Mouse (Mus musculus): ENCODE measurements around the gene Emc7.

The Emc7 gene

DNA sequence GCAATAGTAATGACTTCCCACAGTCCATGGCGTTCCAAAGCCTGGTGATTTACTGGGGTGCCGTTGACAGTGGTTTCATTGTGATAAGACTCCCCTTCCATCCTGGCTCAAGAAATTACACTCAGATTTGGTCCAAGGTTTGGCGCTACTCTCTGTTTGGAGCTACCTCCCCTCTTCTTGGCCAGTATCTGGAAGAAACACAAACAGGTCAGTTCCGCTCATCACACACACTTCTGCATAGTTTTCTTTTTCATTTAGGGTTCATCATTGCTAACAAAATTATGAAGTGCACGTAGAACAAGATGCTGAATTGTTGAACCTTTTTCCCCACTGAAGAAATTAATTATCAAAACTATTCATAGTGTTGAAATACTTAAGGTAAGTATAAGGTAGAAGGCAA lies 25.9 kb downstream of the Emc7 start, which contains the start of gene Chrm5:
Gene Chrm5 (minus strand): TSS at position 101 of the 400 bp plus-strand sequence.
- DNase-seq: no peak

DNA sequence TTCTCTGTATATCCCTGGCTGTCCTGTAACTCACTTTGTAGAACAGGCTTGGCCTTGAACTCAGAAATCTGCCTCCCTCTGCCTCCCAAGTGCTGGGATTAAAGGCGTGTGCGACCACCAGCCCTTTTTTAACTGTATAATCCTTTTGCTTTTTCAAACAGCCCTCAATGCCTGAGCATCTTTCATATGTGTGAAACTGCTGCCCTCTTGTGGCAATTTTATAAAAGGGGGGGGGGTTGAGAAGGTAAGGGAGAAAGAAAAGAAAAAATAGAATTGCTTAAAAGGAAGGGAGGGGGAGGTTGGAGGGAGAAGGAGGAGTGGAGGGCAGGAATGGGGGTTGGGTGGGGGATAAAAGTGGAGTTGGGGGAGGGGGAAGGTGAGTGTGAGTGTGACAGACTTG lies 26.8 kb downstream of the Emc7 start:
- no peak for DNase-seq

DNA sequence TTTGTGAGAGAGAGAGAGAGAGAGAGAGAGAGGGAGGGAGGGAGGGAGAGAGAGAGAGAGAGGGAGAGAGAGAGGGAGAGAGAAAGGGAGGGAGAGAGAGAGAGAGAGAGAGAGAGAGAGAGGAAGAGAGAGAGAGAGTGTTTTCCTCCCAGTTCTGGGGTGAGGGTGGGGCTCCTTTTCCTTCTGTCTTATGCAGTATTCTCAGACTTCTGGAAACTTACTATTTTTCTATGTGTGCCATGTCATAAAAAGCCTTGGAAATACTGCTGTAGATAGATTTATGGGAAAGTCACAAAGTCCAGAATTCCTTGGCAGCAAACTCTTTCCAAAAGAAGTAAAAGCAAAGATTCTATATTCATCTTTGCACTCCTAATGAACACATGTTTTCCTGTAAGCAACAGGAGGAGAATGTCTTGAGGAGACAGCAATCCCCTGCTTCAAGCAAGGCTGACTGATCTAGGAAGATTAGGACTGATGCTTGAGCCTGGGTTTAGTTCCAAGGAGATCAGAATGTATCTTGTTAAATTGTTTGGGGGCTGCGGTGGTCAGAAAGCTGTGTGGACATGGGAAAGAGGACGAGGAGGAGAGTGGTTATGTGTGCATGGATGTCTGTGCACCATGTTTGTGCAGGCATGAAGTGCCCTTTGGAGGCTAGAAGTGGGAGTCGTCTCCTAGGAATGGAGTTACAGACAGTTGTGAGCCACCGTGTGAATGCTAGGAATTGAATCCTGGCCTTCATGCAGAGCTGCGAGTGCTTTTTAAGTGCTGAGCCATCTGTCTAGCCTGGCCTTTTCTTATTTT lies 27.9 kb downstream of the Emc7 start:
- DNase-seq: no peak

DNA sequence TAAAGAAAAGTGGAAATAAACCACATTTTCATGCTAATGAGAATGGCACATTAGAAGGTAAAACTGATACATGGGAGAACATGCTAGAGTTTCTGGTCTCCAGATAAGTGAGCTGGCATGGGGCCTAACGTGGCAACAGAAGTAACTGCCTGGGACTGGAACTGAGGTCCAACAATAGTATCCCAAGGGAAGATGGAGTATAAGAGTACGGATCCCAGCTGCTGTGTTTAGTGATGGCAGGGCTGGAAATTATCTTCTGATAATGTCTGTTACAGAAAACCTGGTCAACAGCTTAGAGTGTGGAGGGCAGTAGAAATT lies 28.5 kb downstream of the Emc7 start:
- no peak for DNase-seq

DNA sequence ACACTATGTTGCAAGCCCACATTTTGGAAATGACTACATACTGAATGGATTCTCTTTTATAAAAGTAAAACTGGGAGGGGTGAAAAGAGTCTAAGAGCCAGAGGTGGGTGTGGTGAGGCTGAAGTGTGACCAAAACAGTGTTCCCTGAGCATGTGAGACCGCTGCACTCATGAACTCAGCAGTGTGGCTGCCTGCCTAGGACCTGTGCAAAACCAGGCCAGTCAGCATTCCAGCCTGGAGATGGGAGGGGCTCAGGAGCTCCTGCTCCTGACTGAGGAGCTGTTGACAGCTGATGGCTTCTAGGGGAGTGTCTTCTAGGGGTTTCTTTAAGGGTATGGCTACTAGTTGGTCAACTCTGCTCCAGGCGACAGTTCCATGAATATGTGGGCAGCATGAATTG lies 30.1 kb downstream of the Emc7 start:
- DNase-seq: no peak

DNA sequence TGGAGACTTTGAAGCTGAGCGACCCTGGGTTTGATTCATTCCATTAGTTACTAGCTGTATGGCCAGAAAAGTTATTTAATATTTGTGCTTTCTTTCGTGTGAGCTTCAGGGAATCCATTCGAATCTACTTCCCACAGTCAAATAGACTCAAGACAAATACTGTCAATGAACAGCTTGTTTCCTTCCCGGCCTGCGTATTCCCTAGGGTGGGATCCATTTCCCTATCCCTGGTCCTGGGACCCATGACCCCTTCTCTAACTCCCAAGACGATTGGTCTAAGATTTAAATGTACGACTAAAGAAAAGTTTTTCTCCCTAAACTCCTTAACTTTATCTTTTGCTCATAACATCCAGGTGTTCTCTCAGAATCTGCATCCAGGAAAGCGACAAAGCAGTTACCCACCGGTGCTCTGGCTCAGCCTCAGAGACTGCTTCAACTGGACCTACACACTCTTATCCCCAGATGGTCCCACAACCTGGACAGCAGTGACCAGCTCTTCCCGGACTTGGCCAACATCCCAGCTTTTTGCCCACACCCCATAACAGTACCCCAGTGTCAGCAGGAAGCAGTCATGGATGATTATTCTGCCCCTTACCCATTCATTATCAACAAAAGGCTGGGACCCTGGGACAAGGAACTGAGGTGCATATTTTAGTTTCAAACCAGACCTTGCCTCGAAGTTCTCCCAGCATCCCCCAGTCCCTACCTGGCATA lies 35.8 kb downstream of the Emc7 start:
- peak; percentile 17 for DNase-seq

DNA sequence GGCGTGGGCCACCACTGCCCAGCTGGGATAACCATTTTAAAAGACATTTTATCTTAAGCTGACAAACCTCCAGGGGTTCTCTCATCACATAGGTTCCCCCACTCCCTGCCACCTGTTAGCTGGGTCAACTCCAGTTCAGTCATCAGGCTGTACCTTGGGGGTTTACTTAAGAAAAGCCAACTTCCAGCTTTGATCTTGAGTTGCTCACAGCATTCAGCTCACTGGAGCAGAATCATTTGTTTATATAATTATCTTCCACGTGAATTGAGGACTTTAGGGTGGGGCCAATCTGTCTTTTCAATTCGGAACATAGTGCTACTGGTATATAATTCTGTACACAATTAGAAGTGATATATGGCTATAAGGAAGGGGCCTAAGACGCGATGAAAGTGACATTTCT lies 36.8 kb downstream of the Emc7 start:
- peak; percentile 26 for DNase-seq

DNA sequence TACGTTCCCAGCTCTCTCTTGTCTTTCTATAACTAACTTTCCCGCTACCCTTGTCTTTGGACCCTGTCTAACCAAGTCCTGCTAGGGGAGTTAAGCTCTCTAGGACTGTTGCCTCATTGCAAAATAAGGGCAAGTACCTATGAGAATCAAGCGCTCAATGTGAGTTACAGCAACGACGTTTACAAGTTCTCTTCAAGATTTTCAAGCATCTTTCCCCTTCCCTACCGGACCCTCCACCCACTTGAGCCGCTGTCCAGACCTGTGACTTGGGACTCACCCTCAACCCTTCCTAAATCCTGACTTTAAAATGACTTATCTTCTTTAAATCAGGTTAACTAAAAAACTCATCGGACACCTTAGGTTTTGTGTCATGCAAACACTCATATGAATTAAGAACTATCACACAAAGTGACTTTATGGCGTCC lies 37.6 kb downstream of the Emc7 start:
- no peak for DNase-seq

DNA sequence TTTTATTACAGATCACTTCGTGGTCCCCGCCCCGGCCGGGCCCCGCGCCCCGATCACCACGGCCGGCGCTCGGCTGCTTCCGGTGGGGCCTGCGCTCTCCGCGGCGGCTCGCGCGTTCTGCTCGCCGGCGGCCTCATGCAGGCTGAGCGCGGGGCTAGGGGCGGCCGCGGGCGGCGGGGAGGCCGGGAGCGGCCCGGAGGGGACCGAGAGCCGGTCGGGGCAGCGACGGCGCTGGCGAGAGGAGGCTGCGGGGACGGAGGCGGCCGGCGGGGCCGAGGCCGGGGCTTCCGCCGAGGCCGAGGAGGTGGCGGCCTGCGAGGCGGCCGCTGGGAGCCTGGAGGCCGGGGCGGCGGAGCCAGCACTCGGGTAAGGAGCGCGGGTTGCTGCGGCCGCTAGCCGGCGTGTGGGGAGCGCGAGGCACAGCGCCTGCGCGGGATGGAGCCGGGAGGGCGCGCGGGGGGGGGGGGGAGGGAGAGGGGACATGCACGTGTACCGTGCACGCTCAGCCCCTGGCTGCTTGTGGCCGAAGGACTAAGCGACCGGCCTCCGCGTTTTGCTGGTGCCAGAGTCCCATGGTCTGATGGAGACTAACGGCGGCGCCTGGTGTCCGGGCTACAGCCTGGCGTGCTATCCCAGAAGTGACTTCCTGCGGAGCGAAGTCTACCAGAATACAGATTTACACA lies 38.2 kb downstream of the Emc7 start, which contains the start of gene Aven:
Gene Aven (plus strand): TSS at position 109 of the 683 bp plus-strand sequence.
- peak; percentile 90 for DNase-seq

DNA sequence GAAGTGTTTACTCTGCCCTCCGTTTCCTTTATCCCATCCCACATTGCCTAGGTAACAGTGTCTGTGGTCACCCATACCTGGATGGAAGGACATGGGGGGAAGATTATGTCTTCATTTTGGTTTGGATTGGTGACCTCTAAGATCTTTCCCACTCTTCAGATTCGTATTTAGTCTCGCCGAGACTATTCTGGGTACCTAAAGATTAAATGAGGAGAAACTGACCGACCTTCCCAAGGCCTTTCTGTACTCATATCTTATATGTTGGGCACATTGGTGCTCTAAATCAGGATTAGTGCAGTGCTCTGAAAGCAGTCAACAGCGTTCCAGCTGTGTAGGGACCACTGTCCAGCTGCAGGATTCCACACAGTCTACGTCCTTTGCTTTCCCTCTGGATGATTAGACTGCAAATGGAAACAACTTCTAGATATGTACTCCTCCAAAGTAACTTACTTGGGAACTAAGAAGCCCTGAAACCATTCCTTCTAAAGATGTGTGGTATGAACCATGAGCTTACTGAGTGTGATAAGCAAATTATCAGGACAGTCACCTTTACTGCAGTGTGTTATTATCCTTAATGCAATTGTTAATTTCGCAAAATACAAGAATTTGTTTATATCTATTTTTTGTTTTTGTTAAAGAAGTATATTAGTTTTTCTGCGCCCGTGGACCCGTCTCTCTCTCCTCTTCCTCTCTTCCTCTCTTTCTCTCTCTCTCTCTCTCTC lies 38.9 kb downstream of the Emc7 start:
- DNase-seq: no peak

DNA sequence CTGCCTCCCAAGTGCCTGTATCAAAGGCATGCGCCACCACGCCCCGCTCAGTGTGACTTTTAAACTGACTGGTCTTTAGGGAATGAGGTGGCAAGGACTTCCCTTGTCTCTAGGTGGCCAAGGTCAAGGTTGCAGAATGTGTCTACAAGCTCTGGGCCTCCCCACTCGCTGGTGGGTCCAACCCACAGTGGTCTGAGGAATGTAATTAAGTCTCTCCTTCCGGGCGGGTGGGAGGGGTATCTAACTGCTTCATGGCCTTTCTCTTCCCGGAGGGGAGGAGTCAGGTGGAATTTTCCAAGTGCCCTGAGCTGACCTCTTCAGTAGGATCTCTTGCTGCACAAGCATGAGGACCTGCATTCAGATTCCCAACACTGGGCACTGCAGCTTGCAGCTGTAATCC lies 43.1 kb downstream of the Emc7 start:
- no peak for DNase-seq

DNA sequence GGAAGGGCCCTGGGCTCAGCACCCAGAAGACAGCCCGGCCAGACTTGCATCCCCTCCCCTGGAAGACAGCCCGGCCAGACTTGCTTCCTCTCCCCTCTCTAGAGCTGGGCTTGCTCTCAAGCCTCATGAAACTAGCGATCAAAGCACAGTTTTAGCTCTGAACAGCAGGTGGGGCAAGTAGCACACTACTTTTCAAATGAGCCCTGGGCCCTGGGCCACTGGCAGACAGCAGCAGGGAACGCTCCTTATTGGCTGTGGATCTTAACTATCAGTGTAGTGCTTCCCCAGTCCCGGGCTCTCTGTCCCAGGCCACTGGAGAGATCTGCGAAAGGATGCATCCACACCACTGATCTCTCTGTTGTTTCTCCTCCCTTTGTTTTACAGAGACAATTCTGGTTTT lies 46.4 kb downstream of the Emc7 start:
- peak; percentile 50 for DNase-seq

DNA sequence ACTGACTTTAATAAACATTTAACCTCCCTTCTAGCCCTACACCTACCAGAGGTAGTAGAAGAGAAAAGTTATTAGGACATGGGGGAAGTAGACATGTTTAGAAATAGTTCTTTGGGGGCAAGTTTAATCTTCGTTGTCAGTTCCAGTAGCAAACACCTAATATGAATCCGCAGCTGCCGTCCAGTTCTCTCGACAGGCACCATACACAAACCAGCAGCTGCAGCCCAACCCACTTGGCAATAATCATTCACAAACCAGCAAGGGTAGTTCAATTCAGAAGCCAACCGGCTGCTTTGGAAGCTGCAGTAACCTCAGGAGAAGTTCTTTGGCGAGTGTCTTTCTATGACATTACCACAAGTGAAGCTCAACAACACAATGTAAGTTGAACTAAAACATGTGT lies 49.2 kb downstream of the Emc7 start:
- DNase-seq: no peak

DNA sequence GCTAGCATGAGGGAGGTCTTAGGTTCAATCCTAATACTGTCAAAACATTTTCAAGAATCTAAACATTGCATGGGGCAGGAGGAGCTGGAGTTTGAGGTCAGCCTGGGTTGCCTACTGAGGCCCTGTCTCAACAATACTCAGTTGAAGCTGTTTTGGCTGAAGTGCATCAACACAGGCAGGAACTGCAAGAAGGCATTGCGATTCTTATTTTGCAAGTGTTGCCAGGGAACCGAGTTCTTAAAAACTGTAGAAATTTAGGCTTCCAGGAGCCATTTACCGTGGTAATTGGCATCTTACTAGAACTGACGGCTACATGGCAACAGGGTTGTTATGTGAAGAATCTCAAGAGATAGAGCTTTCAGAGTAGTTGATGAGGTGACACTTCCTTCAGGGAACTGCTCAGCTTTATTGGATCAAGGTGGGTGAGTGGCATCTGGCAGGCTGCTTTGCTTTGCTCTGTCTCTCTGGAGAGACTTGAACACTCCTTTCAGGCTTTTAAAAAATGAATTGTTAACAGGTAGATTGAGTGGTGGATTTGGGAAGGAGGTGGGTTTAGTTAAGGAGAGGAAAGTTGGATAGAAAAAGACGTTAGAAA lies 52.1 kb downstream of the Emc7 start:
- no peak for DNase-seq

DNA sequence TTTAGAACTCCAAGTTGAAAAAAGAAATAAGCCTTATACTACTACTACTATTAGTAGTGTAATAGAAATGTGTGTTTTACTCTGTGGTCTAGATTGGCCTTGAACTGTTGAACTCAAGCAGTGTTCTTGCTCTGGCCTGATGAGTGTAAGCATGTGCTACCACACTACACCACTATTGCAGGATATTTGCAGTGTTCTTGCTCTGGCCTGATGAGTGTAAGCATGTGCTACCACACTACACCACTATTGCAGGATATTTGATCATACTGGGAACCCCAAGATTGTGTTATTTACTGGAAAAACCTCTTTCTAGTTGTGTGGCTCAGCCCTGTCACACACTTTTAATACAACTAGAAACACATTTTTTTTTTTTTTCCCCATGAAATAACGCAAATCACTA lies 52.6 kb downstream of the Emc7 start:
- no peak for DNase-seq

DNA sequence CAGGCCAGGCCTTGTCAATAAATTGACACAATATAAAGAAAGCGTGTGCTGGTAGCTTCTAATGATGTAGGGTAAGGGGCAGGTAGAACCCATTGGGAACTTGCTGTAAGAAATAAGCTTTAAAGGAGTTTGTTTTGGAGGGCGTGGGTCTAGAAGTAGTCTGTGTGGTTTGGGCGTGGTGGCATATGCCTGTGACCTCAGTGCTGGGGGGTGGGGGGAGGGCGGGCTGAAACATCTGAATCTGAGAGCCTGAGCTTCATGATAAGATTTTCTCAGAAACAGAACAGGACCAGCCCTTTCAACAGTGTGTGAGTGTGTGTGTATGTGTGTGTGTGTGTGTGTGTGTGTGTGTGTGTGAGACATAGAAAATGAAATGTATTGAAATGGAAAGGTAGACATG lies 55.3 kb downstream of the Emc7 start:
- DNase-seq: no peak

DNA sequence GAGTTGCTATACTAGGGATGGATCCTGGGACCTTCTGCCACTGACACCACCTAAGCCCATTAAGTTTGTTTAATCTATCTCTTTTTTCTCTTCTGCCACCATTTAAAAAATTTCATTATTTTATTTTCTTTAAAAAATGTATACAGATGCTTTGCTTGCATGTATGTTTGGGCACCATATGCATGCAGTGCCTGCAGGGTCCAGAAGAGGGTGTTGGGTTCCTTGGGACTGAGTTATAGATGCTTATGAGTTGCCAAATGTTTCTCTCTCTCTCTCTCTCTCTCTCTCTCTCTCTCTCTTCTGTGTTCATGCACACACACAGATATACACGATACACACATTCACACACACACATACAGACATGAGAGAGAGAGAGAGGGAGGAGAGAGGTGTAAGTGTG lies 58.2 kb downstream of the Emc7 start:
- no peak for DNase-seq

DNA sequence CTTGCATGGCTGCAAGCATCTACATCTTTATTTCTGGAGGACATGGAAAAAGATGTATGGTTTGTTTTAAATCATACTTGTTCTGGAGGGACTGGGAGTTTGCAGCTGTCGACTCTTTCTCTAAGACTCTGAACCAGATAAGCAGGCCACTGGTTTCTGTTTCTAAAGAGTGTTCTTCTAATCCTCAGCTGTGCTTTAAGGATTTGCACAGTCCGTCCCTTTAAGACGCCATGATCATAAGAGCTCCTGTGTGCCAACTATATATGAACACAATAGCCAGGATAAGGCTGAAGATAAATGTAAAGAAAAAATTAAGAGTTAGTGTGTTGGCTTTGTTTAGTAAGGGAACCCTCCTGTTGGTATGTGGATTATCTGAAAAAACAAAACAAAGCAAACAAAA lies 61.9 kb downstream of the Emc7 start:
- no peak for DNase-seq

DNA sequence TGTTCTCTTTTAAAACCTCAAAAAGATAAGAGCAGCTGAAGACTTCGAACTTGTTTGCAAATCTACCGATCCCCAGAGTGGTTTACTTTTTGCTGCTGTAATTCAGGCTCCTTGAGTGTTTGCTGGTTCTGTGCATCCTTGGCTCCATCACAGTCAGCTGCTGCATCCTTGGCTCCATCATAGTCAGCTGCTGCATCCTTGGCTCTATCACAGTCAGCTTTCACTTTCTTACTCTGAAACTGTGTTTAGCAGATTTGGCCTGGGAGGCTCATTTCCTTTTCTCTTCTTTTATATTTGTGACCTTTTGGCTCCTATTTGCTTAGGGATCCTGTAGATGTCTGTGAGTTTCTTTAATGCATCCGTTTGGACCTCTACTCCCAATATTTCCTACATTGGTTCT lies 62.4 kb downstream of the Emc7 start:
- DNase-seq: no peak

DNA sequence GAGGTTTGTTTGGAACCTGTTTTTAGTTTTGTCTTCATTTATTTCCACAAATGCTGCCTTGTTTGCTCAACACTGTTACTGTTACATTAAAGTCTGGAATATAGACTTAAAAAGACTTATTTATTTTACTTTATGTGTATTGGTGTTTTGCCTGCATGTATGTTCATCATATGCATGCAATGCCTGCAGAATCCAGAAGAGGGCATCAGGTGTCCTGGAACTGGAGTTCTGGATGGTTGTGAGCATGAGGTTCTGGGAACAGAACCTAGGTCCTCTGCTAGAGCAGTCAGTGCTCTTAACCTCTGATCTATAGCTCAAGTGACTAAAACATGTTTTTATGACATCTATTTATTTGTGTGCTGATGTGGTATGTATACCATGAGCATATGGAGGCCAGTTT lies 63.7 kb downstream of the Emc7 start:
- DNase-seq: no peak

DNA sequence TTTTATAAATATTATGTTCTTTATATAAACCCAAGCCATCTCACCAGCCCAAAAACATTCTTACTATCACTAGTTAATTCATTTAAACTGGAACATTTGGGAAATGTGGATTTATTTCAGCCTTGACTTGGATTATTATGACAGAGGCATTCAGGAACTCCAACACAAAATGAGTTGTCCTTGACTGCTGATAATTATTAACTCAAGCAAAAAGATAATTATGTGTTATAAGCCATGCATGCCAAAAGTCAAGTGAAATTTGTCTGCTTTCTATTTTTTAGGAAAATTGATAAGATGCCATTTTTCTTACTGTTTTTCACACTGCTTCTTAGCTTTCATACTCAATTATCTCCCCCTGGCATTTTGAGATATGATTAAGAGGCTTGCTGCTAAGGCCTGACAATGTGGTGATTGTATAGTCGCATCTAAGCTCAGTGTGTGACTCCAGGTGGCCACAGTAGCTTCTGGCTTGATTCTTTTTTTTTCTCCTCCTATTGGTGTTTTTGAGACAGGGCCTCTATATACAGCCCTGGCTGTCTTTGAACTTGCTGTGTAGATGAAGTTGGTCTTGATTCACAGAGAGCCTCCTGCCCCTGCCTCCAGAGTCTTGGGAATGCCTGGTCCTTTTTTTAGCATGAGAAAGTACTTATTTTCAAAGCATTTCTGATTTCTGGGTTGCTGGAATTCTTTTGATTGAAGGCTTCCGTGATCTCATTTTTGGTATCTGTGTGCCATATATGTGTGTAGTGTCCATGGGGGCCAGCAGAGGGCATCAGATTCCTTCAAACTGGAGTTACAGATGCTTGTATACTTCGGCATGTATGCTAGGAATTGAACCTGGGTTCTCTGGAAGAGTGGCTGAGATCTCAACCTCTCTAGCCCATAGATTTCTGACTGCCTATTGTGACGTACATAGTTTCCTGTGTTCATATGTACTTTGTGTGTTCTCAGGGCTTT lies 66.0 kb downstream of the Emc7 start:
- no peak for DNase-seq

Measured in cerebellum, adult 9-11 months (tissue).